Mouse (Mus musculus) CH12.LX (cell line): Measurements from ENCODE around the gene Klhl35. TPM values are rescaled to one million over a fixed set of nuclear protein-coding genes. Genes with fewer than 3 reads are reported as not detected.

Experiments
- DNase-seq: peaks from one replicate; pipeline ENCODE4 v3.0.0-alpha.2; 2013; ENCODE audit errors: extremely low read depth
- H3K27ac ChIP-seq: 2 replicates; pipeline ENCODE4 v1.5.1; 2012; ENCODE audit warnings: low read depth, mild to moderate bottlenecking, control low read depth, moderate library complexity; ENCODE audit not compliant: insufficient read depth
- H3K27me3 ChIP-seq: replicated peaks from 2 replicates; pipeline ENCODE3; 2012; ENCODE audit warnings: inconsistent platforms
- H3K36me3 ChIP-seq, 2 experiments: replicated peaks in 1 of 2; 2 replicates each; pipeline versions ENCODE3 to v1.6.1; 2012; ENCODE audit warnings: inconsistent platforms in 1 of 2, low read length in 1 of 2, mild to moderate bottlenecking in 1 of 2, mixed read lengths in 1 of 2, moderate library complexity in 1 of 2; ENCODE audit not compliant: control insufficient read depth in 1 of 2, insufficient read depth in 1 of 2
- H3K4me1 ChIP-seq, 2 experiments: 2 replicates each; pipeline ENCODE4 v1.6.1; 2012; ENCODE audit warnings: inconsistent platforms in 1 of 2, moderate library complexity in 1 of 2; ENCODE audit not compliant: insufficient read depth in 2 of 2, control insufficient read depth in 1 of 2
- H3K4me2 ChIP-seq: 2 replicates; pipeline ENCODE4 v1.6.1; 2012; ENCODE audit warnings: low read depth, mild to moderate bottlenecking, control low read depth; ENCODE audit not compliant: poor library complexity, insufficient read depth, severe bottlenecking
- H3K4me3 ChIP-seq, 3 experiments: fragments of 150-350 bp in 1 of 3; sonication (generic) in 1 of 3; replicated peaks in 1 of 3; 2 replicates each; pipeline versions ENCODE3 to v1.5.1; 2011 to 2012; ENCODE audit warnings: low read depth in 2 of 3, low read length in 2 of 3, mild to moderate bottlenecking in 2 of 3, moderate library complexity in 2 of 3, control low read depth in 1 of 3, improper control_type of control experiment in 1 of 3, inconsistent platforms in 1 of 3, mixed read lengths in 1 of 3; ENCODE audit not compliant: poor library complexity in 1 of 3
- H3K79me2 ChIP-seq: replicated peaks from 2 replicates; pipeline ENCODE4 v1.6.1; 2012; ENCODE audit warnings: mild to moderate bottlenecking, moderate library complexity; ENCODE audit not compliant: control insufficient read depth, poor library complexity, insufficient read depth, severe bottlenecking; ENCODE audit errors: extremely low read depth
- H3K9ac ChIP-seq: 2 replicates; pipeline ENCODE4 v1.6.1; 2012; ENCODE audit warnings: low read depth, mild to moderate bottlenecking, control low read depth, moderate library complexity; ENCODE audit not compliant: insufficient read depth
- H3K9me3 ChIP-seq: replicated peaks from 2 replicates; pipeline ENCODE3; 2012; ENCODE audit warnings: low read length, inconsistent platforms, mixed read lengths
- BHLHE40 ChIP-seq: IDR thresholded peaks from 2 replicates; pipeline ENCODE4 v1.6.1; 2011; ENCODE audit warnings: mild to moderate bottlenecking, low read depth, low read length, improper control_type of control experiment
- CHD2 ChIP-seq: IDR thresholded peaks from 2 replicates; pipeline ENCODE4 v1.6.1; 2011; ENCODE audit warnings: low read length, improper control_type of control experiment
- CTCF ChIP-seq, 2 experiments: IDR thresholded peaks in 1 of 2; conservative IDR thresholded peaks in 1 of 2; 2 replicates each; pipeline ENCODE4 v1.5.1; 2011 to 2012; ENCODE audit warnings: low read depth in 2 of 2, low read length in 2 of 2, improper control_type of control experiment in 1 of 2, inconsistent platforms in 1 of 2, mild to moderate bottlenecking in 1 of 2, moderate library complexity in 1 of 2
- E2F4 ChIP-seq: IDR thresholded peaks from 2 replicates; pipeline ENCODE4 v1.6.1; 2011; ENCODE audit warnings: low read depth, low read length, improper control_type of control experiment; ENCODE audit not compliant: insufficient replicate concordance
- ELF1 ChIP-seq: IDR thresholded peaks from 2 replicates; pipeline ENCODE4 v1.6.1; 2014; ENCODE audit warnings: low read depth, mild to moderate bottlenecking, inconsistent platforms, low read length, improper control_type of control experiment
- EP300 ChIP-seq: IDR thresholded peaks from 2 replicates; pipeline ENCODE4 v1.6.1; 2011; ENCODE audit warnings: low read length, improper control_type of control experiment
- ETS1 ChIP-seq: conservative IDR thresholded peaks from 2 replicates; pipeline ENCODE4 v1.6.1; 2012; ENCODE audit warnings: low read depth, mild to moderate bottlenecking, inconsistent platforms, low read length, improper control_type of control experiment, moderate library complexity
- GABPA ChIP-seq: IDR thresholded peaks from 2 replicates; pipeline ENCODE4 v1.6.1; 2012; ENCODE audit warnings: low read depth, low read length, improper control_type of control experiment, inconsistent platforms; ENCODE audit not compliant: insufficient replicate concordance
- IRF4 ChIP-seq: IDR thresholded peaks from 2 replicates; pipeline ENCODE4 v1.6.1; 2014; ENCODE audit warnings: low read depth, mild to moderate bottlenecking, inconsistent platforms, low read length, improper control_type of control experiment
- JUN ChIP-seq: IDR thresholded peaks from 2 replicates; pipeline ENCODE4 v1.6.1; 2011; ENCODE audit warnings: low read depth, mild to moderate bottlenecking, low read length, improper control_type of control experiment, moderate library complexity; ENCODE audit not compliant: insufficient read depth
- JUND ChIP-seq: conservative IDR thresholded peaks from 2 replicates; pipeline ENCODE4 v1.6.1; 2011; ENCODE audit warnings: low read depth, low read length, improper control_type of control experiment
- KAT2A ChIP-seq: IDR thresholded peaks from 2 replicates; pipeline ENCODE4 v1.6.1; 2012; ENCODE audit warnings: low read length, improper control_type of control experiment, inconsistent platforms; ENCODE audit not compliant: insufficient replicate concordance
- MAFK ChIP-seq: IDR thresholded peaks from 2 replicates; pipeline ENCODE4 v1.6.1; 2011; ENCODE audit warnings: low read length, improper control_type of control experiment; ENCODE audit not compliant: insufficient replicate concordance
- MAX ChIP-seq: IDR thresholded peaks from 2 replicates; pipeline ENCODE4 v1.6.1; 2011; ENCODE audit warnings: low read length, improper control_type of control experiment
- MAZ ChIP-seq: IDR thresholded peaks from 2 replicates; pipeline ENCODE4 v1.6.1; 2012; ENCODE audit warnings: low read depth, mild to moderate bottlenecking, inconsistent platforms, low read length, improper control_type of control experiment, moderate library complexity
- MEF2A ChIP-seq: IDR thresholded peaks from 2 replicates; pipeline ENCODE4 v1.6.1; 2014; ENCODE audit warnings: low read depth, mild to moderate bottlenecking, inconsistent platforms, low read length, improper control_type of control experiment, borderline replicate concordance
- MXI1 ChIP-seq: IDR thresholded peaks from 2 replicates; pipeline ENCODE4 v1.6.1; 2011; ENCODE audit warnings: mild to moderate bottlenecking, low read depth, low read length, improper control_type of control experiment
- MYC ChIP-seq: IDR thresholded peaks from 2 replicates; pipeline ENCODE4 v1.6.1; 2011; ENCODE audit warnings: low read depth, mild to moderate bottlenecking, improper control_type of control experiment, low read length
- NELFE ChIP-seq: IDR thresholded peaks from 2 replicates; pipeline ENCODE4 v1.6.1; 2011; ENCODE audit warnings: low read depth, low read length, improper control_type of control experiment
- NRF1 ChIP-seq: IDR thresholded peaks from 2 replicates; pipeline ENCODE4 v1.6.1; 2014; ENCODE audit warnings: low read depth, mild to moderate bottlenecking, inconsistent platforms, low read length, improper control_type of control experiment, moderate library complexity
- PAX5 ChIP-seq: IDR thresholded peaks from 2 replicates; pipeline ENCODE4 v1.6.1; 2012; ENCODE audit warnings: low read length, inconsistent platforms, mixed read lengths
- POLR2A ChIP-seq: IDR thresholded peaks from 2 replicates; pipeline ENCODE4 v1.6.1; 2011; ENCODE audit warnings: low read depth, mild to moderate bottlenecking, improper control_type of control experiment, low read length
- POLR2AphosphoS2 ChIP-seq: IDR thresholded peaks from 2 replicates; pipeline ENCODE4 v1.6.1; 2011; ENCODE audit warnings: low read depth, low read length, improper control_type of control experiment
- RAD21 ChIP-seq: IDR thresholded peaks from 2 replicates; pipeline ENCODE4 v1.6.1; 2011; ENCODE audit warnings: low read depth, mild to moderate bottlenecking, low read length, improper control_type of control experiment, moderate library complexity
- RCOR1 ChIP-seq: conservative IDR thresholded peaks from 2 replicates; pipeline ENCODE4 v1.6.1; 2012; ENCODE audit warnings: low read depth, mild to moderate bottlenecking, inconsistent platforms, low read length, improper control_type of control experiment
- SMC3 ChIP-seq: IDR thresholded peaks from 2 replicates; pipeline ENCODE4 v1.6.1; 2011; ENCODE audit warnings: low read depth, low read length, improper control_type of control experiment
- TBP ChIP-seq: conservative IDR thresholded peaks from 2 replicates; pipeline ENCODE4 v1.6.1; 2011; ENCODE audit warnings: low read depth, low read length, improper control_type of control experiment
- TCF12 ChIP-seq: IDR thresholded peaks from 2 replicates; pipeline ENCODE4 v1.6.1; 2014; ENCODE audit warnings: low read depth, mild to moderate bottlenecking, inconsistent platforms, low read length, improper control_type of control experiment
- UBTF ChIP-seq: IDR thresholded peaks from 2 replicates; pipeline ENCODE4 v1.6.1; 2012; ENCODE audit warnings: low read depth, mild to moderate bottlenecking, inconsistent platforms, low read length, improper control_type of control experiment, moderate library complexity
- USF1 ChIP-seq: IDR thresholded peaks from 2 replicates; pipeline ENCODE4 v1.6.1; 2014; ENCODE audit warnings: low read depth, mild to moderate bottlenecking, inconsistent platforms, low read length, improper control_type of control experiment
- USF2 ChIP-seq: conservative IDR thresholded peaks from 2 replicates; pipeline ENCODE4 v1.6.1; 2011; ENCODE audit warnings: low read depth, low read length, improper control_type of control experiment
- ZNF384 ChIP-seq: IDR thresholded peaks from 2 replicates; pipeline ENCODE4 v1.6.1; 2012; ENCODE audit warnings: low read depth, low read length, improper control_type of control experiment, inconsistent platforms
- dilution Hi-C: fragments of 300-500 bp; cut with MboI; formaldehyde crosslinking; loops from 2 replicates; pipeline ENCODE4 v1.14.3; 2020; ENCODE audit warnings: low sequenced_read_pairs; ENCODE audit not compliant: extremely low pct_unique_long_range_greater_than_20kb, extremely low pct_ligation_motif_present
- in situ Hi-C: fragments of 300-500 bp; cut with MboI; formaldehyde crosslinking; loops from 3 replicates; pipeline ENCODE4 v1.14.3; 2019; ENCODE audit warnings: low sequenced_read_pairs, low pct_ligation_motif_present, low pct_unique_long_range_greater_than_20kb, mixed read lengths
- polyA plus RNA-seq: library from polyadenylated mRNA; unstranded; fragments of >175 nt; gene quantifications from 2 replicates; pipeline ENCODE4 v1.2.1, GENCODE M21; 2012; ENCODE audit warnings: low read depth; ENCODE audit not compliant: insufficient read length
- total RNA-seq, 2 experiments: library from RNA; depleted of rRNA; stranded (reverse); fragments of 300-350 nt in 1 of 2; fragments of >200 nt in 1 of 2; gene quantifications; 2 replicates each; pipeline ENCODE4 v1.2.3; 2012 to 2014

Klhl35 gene
- total and polyA plus RNA-seq, 3 experiments, result not detected

DNA sequence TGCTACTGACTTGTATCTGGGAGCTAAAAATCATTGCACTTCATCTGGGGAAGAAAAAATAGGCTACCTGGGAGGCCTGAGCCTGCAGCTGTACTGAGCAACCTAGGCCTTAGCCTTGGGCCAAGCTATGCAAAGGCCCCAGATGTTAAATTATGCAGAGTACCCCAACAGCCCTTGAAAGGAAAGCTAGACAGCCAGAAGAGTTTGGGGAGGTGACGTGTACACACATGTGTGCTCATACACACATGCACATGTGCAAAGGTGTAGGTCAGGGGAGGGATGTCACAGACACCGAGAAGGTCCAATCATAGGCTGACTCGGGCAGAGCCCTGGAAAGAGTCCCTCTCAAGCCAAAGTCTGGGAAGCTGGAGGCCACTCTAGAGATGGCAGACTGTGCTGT is 37.8 kb upstream of the Klhl35 start:
- Histone ChIP-seq H3K27me3 (no peaks in the 10 kb centered on the region), H3K36me3 (peaks cover 0 to 23% of the 10 kb centered on the region in 2 experiments), H3K9me3 (no peaks in the 10 kb centered on the region), H3K9ac (no peak overlapping the region; the same call in 1 of the 2 replicates), H3K27ac (peak overlapping the region; percentile 86), H3K4me3 (peak overlapping the region in 1 of 3 experiments; percentile 10), H3K4me2 (no peak overlapping the region), H3K79me2 (no peaks in the 10 kb centered on the region), H3K4me1 (peaks cover 41 to 77% of the 10 kb centered on the region in 2 experiments)
- dilution Hi-C loops, result no loop called here
- peak; percentile 62 for DNase-seq
- no peak for TF ChIP-seq USF1
- no peak for TF ChIP-seq POLR2AphosphoS2
- TF ChIP-seq JUN, result no peak
- no peak for TF ChIP-seq UBTF
- TF ChIP-seq GABPA, result no peak
- no peak for TF ChIP-seq PAX5
- TF ChIP-seq MEF2A, result no peak
- TF ChIP-seq MAZ, result no peak
- no peak for TF ChIP-seq EP300
- peak; percentile 23; the same call in 1 of the 2 replicates for TF ChIP-seq POLR2A
- peak; percentile 52 for TF ChIP-seq TCF12
- no peak for TF ChIP-seq KAT2A
- no peak for TF ChIP-seq CTCF (conservative IDR thresholded peaks at IDR 0.05 in 1 of 2, IDR thresholded peaks at IDR 0.05 in 1 of 2; ENCODE audit: low read depth in 2 of 2, low read length in 2 of 2)
- TF ChIP-seq USF2, result no peak
- TF ChIP-seq CHD2, result no peak
- TF ChIP-seq SMC3, result no peak
- peak; percentile 54 for TF ChIP-seq NRF1
- no peak for TF ChIP-seq NELFE
- peak; percentile 84 for TF ChIP-seq MYC
- peak; percentile 66 for TF ChIP-seq BHLHE40
- TF ChIP-seq MAX, result peak; percentile 73; the same call in 1 of the 2 replicates
- TF ChIP-seq ELF1, result no peak
- TF ChIP-seq ETS1, result 0 out of 2 replicates have a peak, but pooled peaks have one; percentile 31
- no peak for TF ChIP-seq IRF4
- no peak for TF ChIP-seq MAFK
- TF ChIP-seq ZNF384, result no peak
- no peak for TF ChIP-seq JUND
- no peak for TF ChIP-seq RAD21
- TF ChIP-seq RCOR1, result no peak
- no peak for TF ChIP-seq TBP
- no peak; the same call in 1 of the 2 replicates for TF ChIP-seq MXI1
- TF ChIP-seq E2F4, result no peak
- in situ Hi-C loops, result no loop called here
